Mouse (Mus musculus) ovary, adult 2 months (tissue): ENCODE data around the gene Ssc4d. TPM values are rescaled to one million over a fixed set of nuclear protein-coding genes. Genes with fewer than 3 reads are reported as not detected.

Source experiments
- polyA plus RNA-seq: library from polyadenylated mRNA; depleted of rRNA; stranded (reverse); fragments of >200 nt; gene quantifications from 2 replicates; pipeline ENCODE4 v1.2.3, GENCODE M21; 2012; rRNA removed

The Ssc4d gene
- polyA plus RNA-seq, result 8.4 and 10.3 TPM in 2 replicates

DNA sequence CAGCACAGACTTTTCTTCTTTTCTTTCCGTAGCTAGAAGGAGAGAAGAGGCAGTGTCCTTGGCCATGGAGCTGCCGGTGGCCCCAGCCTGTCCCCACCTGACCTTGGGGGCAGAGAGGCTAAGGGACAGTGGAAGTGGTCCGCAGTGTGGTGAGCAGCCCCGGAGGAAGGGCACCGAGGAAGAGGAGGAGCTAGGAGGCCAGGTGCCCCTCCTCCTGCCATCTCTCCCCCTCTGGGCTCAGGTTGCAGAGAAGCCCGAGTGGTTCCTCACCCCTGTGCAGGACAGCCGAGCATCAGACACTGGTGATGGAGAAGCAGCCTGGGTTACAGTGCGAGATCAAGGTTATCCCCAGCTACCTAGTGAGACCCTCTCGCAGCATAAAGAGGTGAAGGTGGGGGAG lies at the start of gene Ssc4d:
Ssc4d (minus strand) TSS at position 167 of the 400 bp plus-strand sequence.

GRCm38 (mm10) chr5:135994725-135995687 lies 20.7 kb upstream of the Ssc4d start, which contains the start of gene Dtx2:
TSS of gene Dtx2 (plus strand) at chr5:135994800.

GRCm38 (mm10) chr5:135979904-135980303 lies 5.6 kb upstream of the Ssc4d start, which contains the start of gene Zp3:
TSS of gene Zp3 (plus strand) at chr5:135980099.

GRCm38 (mm10) chr5:135934481-135935175 lies 39.7 kb downstream of the Ssc4d start, which contains the start of gene Ywhag:
TSS of gene Ywhag (minus strand) at chr5:135934616.

Other genes starting within 250 kb of the Ssc4d start
- gene Tmem120a, start 230.1 kb downstream of the Ssc4d start, polyA plus RNA-seq, result 60.9 and 62.6 TPM in 2 replicates
- gene Styxl1, start 196.1 kb downstream of the Ssc4d start, polyA plus RNA-seq, result 2.3 and 2.6 TPM in 2 replicates
- 551 and 725 TPM in 2 replicates for gene Mdh2, start 196.1 kb downstream of the Ssc4d start, polyA plus RNA-seq
- 0.03 and 0.10 TPM in 2 replicates for gene Srrm3, start 167.6 kb downstream of the Ssc4d start, polyA plus RNA-seq
- 447 and 474 TPM in 2 replicates for gene Hspb1, start 86.6 kb downstream of the Ssc4d start, polyA plus RNA-seq
- gene Ywhag, start 39.9 kb downstream of the Ssc4d start, polyA plus RNA-seq, result 116 and 123 TPM in 2 replicates
- 159 and 201 TPM in 2 replicates for gene Zp3, start 5.6 kb upstream of the Ssc4d start, polyA plus RNA-seq
- gene Dtx2, start 20.3 kb upstream of the Ssc4d start, polyA plus RNA-seq, result 60.4 and 70.4 TPM in 2 replicates
- 48.6 and 57.1 TPM in 2 replicates for gene Upk3b, start 64.0 kb upstream of the Ssc4d start, polyA plus RNA-seq
- gene Upk3bl, start 80.0 kb upstream of the Ssc4d start, polyA plus RNA-seq, result 2.7 and 2.8 TPM in 2 replicates
- 23.7 and 24.4 TPM in 2 replicates for gene Rasa4, start 109.4 kb upstream of the Ssc4d start, polyA plus RNA-seq
- gene Polr2j, start 142.1 kb upstream of the Ssc4d start, polyA plus RNA-seq, result 34.0 and 70.8 TPM in 2 replicates
- gene Lrwd1, start 161.5 kb upstream of the Ssc4d start, polyA plus RNA-seq, result 56.3 and 56.8 TPM in 2 replicates
- 22.1 and 22.2 TPM in 2 replicates for gene Alkbh4, start 161.6 kb upstream of the Ssc4d start, polyA plus RNA-seq
- 20.0 and 25.3 TPM in 2 replicates for gene Orai2, start 196.2 kb upstream of the Ssc4d start, polyA plus RNA-seq
- gene Prkrip1, start 224.4 kb upstream of the Ssc4d start, polyA plus RNA-seq, result 11.5 and 15.5 TPM in 2 replicates